Mouse (Mus musculus): ENCODE data around the gene Fmo4. TPM values are rescaled to one million over a fixed set of nuclear protein-coding genes. Genes with fewer than 3 reads are reported as not detected.
"Not testable (repeated sequence)": the region's sequence is repeated elsewhere in the genome, so short reads cannot be mapped to it uniquely, and the experiment has no call there.

The Fmo4 gene
- total RNA-seq, 2 experiments from 2014 or later, result 0.29 TPM; not detected in 1

DNA sequence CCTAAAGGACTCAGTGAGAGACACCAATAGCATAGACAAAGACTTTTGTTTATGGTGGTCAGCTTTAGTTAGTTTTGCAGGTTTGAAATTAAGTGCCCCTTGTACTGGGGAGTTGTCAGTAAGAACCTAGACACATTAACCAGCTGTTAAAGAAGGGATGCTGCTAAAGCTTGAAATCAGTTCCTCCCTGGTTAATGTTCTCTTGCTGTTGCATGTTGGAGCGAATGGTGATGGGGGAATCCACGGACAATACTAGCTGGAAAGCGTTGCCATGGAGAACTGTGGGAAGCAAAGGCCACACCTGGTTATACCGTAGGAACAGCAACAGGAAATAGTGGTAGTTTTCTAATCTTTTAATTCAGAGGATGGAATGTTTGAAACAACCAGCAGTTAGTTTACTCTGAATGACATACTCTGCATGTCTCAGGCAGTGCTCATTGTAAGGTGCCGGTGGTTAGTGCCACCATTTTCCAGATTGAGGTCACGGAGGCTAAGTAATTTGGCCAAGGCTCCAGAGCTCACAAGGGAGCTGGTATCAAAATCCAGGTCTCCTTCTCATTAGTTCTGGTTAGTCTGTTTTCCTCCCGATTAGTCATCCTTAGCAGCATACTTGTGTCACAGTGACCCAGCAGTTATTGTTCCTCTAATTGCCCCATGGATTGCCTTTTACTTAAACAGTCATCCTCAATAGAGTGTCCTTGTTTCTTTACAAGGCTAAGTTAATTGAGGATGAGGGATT, 21.3 kb downstream of the Fmo4 start:
- no peak for DNase-seq

DNA sequence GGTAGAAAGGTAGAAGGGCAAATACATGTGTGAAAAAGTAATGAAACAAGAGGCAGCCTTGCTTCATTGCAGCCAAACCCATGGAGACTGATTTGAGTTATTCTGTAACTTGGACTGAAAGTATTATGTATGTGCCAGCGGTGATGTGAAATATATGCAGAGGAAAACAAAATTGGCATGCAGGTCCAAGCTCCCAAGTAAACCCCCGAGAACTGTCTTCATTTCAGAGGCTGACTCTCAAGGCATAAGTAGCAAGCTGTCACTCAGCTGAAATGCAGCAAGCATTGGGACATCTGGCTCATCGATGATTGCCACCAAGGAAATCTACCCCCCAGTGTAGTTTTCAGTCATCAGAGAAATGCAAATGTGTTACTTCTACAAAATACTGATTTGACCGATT, 28.6 kb downstream of the Fmo4 start:
- DNase-seq, result no peak

DNA sequence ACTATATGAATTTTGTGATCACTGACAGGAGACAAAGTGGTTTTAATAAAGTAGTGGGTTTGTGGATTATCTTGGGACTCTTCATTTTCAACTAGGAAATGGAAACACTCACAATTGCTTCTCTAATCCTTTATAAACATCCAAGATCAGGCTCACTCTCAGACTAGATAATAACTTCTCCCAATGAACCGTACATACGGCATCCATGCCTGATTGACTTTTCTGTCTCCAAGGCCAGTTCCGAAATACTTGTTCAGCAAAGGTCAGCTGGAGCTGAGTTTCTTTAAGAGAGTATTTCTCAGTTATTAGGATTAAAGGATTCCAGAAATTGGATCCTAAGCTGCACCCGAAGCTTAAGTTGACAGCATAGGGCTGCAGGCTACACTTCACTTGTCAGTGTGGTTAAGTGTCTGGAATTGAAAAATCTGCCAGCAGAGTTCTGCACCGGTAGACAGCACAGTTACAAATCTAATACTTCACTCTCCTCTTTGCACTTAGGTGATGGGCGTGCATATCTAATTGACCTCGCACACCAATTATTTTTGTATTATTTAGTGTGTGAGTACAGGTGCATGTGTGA, 30.0 kb downstream of the Fmo4 start:
- DNase-seq, result no peak

DNA sequence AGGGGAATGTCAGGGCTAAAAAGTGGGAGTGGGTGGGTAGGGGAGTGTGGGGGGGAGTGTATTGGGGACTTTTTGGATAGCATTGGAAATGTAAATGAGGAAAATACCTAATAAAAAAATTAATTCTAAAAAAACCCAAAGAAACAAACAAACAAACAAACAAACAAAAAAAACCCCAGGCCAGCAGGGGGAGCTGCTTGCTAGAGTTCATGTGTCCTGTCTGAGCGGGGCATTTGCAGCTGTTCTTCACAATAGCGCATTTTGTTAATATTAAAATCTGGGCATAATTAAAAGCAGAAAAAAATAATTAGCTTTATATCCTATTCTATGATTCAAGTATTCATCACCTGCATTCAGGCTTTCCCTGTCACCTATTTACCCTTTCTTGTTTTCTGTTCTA, 32.7 kb downstream of the Fmo4 start:
- not testable (repeated sequence) for DNase-seq

DNA sequence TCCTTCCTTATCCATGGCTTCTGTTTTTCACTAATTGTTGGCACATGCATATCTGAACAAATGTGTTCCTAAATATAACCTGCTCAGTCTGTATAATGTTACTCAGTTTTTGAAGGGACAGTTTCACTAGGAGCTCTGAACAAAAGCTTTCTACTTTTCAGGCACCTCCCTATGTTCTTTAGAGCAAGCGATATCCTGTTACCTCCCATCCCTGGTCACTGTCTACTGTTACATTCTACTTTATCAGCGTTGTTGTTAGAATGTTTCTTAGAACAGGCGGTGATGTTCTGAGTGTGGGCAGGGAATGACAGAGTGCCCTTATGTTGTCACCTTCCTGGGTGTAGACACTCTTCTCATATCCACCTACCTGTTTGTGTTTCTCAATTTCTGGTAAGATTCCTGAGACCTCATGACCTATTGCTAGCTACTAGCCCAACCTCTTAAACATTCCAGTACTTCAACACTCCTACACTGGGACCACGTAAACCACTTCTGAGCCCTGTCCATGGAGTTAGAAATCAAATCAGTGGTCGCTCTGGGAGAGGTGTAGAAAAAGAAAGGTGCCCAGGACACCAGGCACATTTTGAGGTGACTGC, 35.7 kb downstream of the Fmo4 start:
- no peak for DNase-seq

DNA sequence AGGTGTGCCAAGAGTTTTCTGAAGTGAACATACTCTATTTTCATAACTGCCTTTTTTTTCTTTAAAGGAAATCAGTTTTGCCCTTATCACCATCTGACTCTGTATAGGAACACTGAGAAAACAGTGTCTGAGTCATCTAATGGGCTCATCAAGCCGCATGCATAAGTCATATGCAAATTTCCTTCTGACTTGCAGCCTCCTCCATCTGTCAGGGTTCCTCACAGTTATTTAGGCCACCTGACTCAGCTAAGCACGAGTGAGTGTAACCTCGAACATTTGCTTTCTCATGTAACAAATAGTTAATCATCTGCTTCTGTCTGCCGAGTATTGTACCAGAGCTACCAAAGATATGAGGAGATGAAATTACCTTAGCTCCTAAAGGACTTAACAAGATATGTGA, 40.1 kb downstream of the Fmo4 start:
- no peak for DNase-seq

DNA sequence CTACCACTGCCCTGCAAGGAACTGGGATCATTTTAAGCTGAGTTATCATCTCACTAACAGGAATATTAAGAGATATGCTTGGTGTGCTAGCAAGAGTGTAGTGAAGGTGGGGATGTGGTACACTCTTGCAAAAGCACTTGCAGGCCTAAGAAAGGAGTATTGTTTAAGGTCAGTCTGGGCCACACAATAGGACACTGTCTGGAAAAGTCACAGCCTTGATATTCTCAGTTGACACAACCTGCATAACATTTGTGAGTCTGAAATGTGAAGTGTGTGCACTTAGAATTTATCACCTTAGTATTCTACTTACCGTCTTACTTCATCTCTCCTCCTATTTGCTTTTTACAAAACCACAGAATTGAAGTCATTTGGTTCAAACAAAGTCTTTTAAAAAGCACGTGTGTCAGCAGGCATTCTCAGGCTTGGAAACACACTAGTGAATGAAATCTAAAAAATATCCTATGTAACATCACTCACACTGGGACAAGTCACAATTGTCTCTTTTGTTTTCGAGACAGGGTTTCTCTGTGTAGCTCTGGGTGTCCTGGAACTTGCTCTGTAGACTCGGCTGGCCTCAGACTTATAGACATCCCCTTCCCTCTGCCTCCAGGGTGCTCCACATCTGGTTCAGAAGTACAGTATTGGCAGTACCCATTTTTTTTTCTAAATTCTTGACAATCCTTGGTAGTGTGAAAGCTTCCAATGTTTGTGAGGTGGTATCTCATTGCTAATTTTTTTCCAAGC, 42.0 kb downstream of the Fmo4 start:
- no peak for DNase-seq

DNA sequence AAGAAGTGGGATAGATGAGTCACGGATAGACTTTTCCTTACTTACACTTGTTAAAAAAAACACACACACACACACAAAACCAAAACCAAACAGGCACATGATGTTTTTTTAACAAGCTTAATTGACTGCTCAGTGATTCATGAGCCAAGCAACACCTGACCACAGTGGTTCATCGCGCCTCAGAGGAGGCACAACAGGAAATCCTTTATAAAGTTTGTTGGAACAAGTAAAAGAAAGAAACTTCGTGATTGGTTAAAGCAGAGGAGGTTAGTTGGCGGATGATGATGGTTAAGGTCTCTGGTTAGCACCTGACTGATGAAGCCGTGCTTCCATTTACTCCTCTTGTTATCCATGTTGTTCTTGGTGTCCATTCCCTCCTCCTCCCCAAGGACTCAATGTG, 61.8 kb downstream of the Fmo4 start:
- DNase-seq, result no peak

DNA sequence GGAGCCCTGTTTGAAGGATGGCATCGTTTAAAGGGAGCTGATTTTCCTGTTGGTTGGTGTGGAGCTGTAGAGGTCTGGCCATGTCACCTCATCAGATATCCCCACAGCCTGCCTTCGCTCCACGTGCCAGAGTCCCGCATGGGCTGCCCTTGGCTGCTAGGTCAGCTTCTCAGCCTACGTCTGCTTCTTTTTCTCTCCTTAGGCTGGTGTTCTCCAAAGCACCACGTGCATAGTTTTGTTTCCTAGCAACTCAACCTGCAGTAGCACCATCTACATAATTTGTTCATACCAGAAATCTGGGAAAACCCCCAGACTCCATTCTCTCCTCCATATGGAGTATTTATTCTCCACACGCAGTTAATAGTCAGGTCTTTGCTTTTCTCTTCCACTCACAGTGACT, 64.2 kb downstream of the Fmo4 start:
- no peak for DNase-seq

DNA sequence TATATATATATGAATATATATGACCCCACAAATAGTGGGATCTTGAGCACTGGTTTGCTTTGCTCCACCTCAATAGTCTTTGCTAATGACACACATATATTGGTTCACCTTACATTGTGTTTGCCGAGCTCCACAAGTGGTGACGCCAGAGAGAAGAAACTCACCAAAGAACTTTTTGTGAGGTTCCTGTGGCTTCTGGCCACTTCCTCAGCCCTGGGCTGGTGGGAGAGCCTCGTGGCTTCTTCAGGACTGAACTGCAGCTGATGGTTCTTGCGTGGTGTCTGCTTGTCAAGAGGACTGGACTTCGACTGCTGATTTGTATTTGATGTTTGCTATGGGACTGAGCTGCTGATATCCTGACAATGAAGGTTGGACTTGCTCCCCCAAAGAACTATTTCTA, 65.0 kb downstream of the Fmo4 start:
- DNase-seq, result no peak

Other genes with a start within 250 kb of the Fmo4 start
- 10 to 100 TPM; 15.7 to 16.9 TPM for gene Vamp4, start 243.5 kb downstream of the Fmo4 start, total RNA-seq (2021)
- 10 to 100 TPM in 1 of 2 experiments, 1 to 10 TPM in 1; 9.1 to 20.5 TPM for gene Myoc, start 174.8 kb downstream of the Fmo4 start, total RNA-seq (2021)
- gene Myocos, start 155.8 kb downstream of the Fmo4 start, total RNA-seq (2021), result not detected
- 10 to 100 TPM; 48.9 to 52.8 TPM for gene Prrc2c, start 73.4 kb downstream of the Fmo4 start, total RNA-seq (2021)
- 10 to 100 TPM; 10.4 to 20.2 TPM for gene Fmo1, start 52.6 kb upstream of the Fmo4 start, total RNA-seq (2021)
- 10 to 100 TPM in 1 of 2 experiments, 1 to 10 TPM in 1; 9.1 to 14.6 TPM for gene Fmo2, start 84.8 kb upstream of the Fmo4 start, total RNA-seq (2021)
- gene Fmo6, start 123.5 kb upstream of the Fmo4 start, total RNA-seq (2021), result not detected
- gene Fmo3, start 170.6 kb upstream of the Fmo4 start, total RNA-seq (2021), result not detected